Mouse (Mus musculus) E14TG2a.4 (cell line): Measurements from ENCODE around the gene C330021F23Rik.

ENCODE experiments used
- CTCF ChIP-seq: conservative IDR thresholded peaks from 2 replicates; pipeline ENCODE4 v1.5.1; 2014; ENCODE audit warnings: low read length
- POU5F1 ChIP-seq: IDR thresholded peaks from 2 replicates; pipeline ENCODE4 v1.6.1; 2014; ENCODE audit warnings: low read length, borderline replicate concordance

DNA sequence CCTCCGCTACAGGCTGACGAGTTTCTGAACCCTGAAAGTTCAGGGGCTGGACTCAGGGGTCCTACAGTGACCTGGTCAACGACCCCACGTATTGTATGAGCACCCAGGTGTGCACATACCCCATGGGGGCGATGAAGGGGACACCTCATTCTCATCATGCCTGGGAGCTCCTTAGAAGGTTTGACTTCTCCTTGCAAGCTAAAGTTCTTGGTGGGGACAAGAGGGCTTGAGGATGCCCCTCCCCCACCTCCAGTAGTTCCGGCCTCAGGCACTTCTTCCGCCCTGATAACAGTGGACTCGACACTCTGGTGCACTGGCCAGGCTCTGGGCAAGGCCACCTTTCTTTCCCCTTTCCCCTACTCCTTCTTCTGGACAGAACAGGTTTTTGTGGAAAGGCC lies 63.7 kb downstream of the C330021F23Rik start:
- TF ChIP-seq CTCF (no peak), POU5F1 (no peak)
